Mouse (Mus musculus) myocyte (in vitro differentiated cells): ENCODE data around the gene Prrg2. TPM values are rescaled to one million over a fixed set of nuclear protein-coding genes. Genes with fewer than 3 reads are reported as not detected.
A peak's percentile ranks its signal among the peaks of the same experiment; 100 is the strongest.

ENCODE experiments used
- H3K27me3 ChIP-seq: one replicate; pipeline ENCODE4 v1.6.1; 2011; ENCODE audit not compliant: control insufficient read depth, insufficient read depth, insufficient read length
- H3K36me3 ChIP-seq: one replicate; pipeline ENCODE4 v1.6.1; 2011; ENCODE audit not compliant: control insufficient read depth, insufficient read depth
- H3K4me2 ChIP-seq: one replicate; pipeline ENCODE4 v1.6.1; 2011; ENCODE audit warnings: low read depth, control low read depth
- H3K4me3 ChIP-seq: one replicate; pipeline ENCODE4 v1.5.1; 2011; ENCODE audit warnings: mild to moderate bottlenecking, control low read depth, moderate library complexity
- H3K79me2 ChIP-seq: one replicate; pipeline ENCODE4 v1.6.1; 2011; ENCODE audit not compliant: control insufficient read depth, insufficient read depth
- H3ac ChIP-seq: one replicate; pipeline ENCODE4 v1.6.1; 2011; ENCODE audit not compliant: control insufficient read depth, insufficient read length
- CEBPB ChIP-seq: IDR thresholded peaks from 2 replicates; pipeline ENCODE4 v1.6.1; 2011; ENCODE audit warnings: mild to moderate bottlenecking, moderate library complexity; ENCODE audit not compliant: poor library complexity, insufficient read depth, severe bottlenecking
- E2F4 ChIP-seq: IDR thresholded peaks from one replicate; pipeline ENCODE4 v1.6.1; 2011; ENCODE audit warnings: mild to moderate bottlenecking, control low read depth, moderate library complexity; ENCODE audit not compliant: insufficient read depth
- MAX ChIP-seq: IDR thresholded peaks from one replicate; pipeline ENCODE4 v1.6.1; 2011; ENCODE audit warnings: low read depth, mild to moderate bottlenecking, control low read depth
- MYOD1 ChIP-seq, 3 experiments: IDR thresholded peaks; one replicate each; pipeline ENCODE4 v1.6.1; 2011; ENCODE audit warnings: control low read depth in 2 of 3, low read depth in 2 of 3, mild to moderate bottlenecking in 2 of 3, moderate library complexity in 1 of 3; ENCODE audit not compliant: insufficient read length in 2 of 3, control insufficient read depth in 1 of 3
- MYOG ChIP-seq, 3 experiments: IDR thresholded peaks; one replicate each; pipeline ENCODE4 v1.6.1; 2011; ENCODE audit warnings: control low read depth in 2 of 3, low read depth in 2 of 3, mild to moderate bottlenecking in 2 of 3; ENCODE audit not compliant: insufficient read length in 2 of 3, control insufficient read depth in 1 of 3, insufficient read depth in 1 of 3
- POLR2A ChIP-seq: IDR thresholded peaks from one replicate; pipeline ENCODE4 v1.6.1; 2011; ENCODE audit warnings: low read depth, mild to moderate bottlenecking, control low read depth, moderate library complexity; ENCODE audit not compliant: insufficient read length
- POLR2AphosphoS2 ChIP-seq: IDR thresholded peaks from one replicate; pipeline ENCODE4 v1.6.1; 2011; ENCODE audit warnings: low read depth, control low read depth; ENCODE audit not compliant: insufficient read length
- REST ChIP-seq: IDR thresholded peaks from one replicate; pipeline ENCODE4 v1.6.1; 2011; ENCODE audit warnings: mild to moderate bottlenecking, control low read depth, moderate library complexity; ENCODE audit not compliant: insufficient read depth, insufficient read length
- SRF ChIP-seq: IDR thresholded peaks from one replicate; pipeline ENCODE4 v1.6.1; 2011; ENCODE audit warnings: low read depth; ENCODE audit not compliant: control insufficient read depth, insufficient read length
- TCF12 ChIP-seq: IDR thresholded peaks from one replicate; pipeline ENCODE4 v1.6.1; 2011; ENCODE audit warnings: mild to moderate bottlenecking, control low read depth; ENCODE audit not compliant: poor library complexity, insufficient read depth, severe bottlenecking
- TCF3 ChIP-seq: IDR thresholded peaks from one replicate; pipeline ENCODE4 v1.6.1; 2011; ENCODE audit warnings: low read depth, control low read depth; ENCODE audit not compliant: insufficient read length
- USF1 ChIP-seq: IDR thresholded peaks from one replicate; pipeline ENCODE4 v1.6.1; 2011; ENCODE audit warnings: low read depth, mild to moderate bottlenecking, control low read depth, moderate library complexity
- polyA plus RNA-seq: library from polyadenylated mRNA; unstranded; fragments of >200 nt; fragmentation: generic; extraction: Trizol; gene quantifications from one replicate; pipeline ENCODE4 v1.2.1, GENCODE M21; 2012; ENCODE audit warnings: missing spikeins

Gene Prrg2
- polyA plus RNA-seq, 1 experiment, result 12.9 TPM

- Histone ChIP-seq H3K36me3 (peaks cover 9% of the 10 kb centered on the region), H3K4me2 (no peak overlapping the region)
Measured at GRCm38 (mm10) chr7:45048001-45048890, 14.2 kb downstream of the Prrg2 start.

GRCm38 (mm10) chr7:45047491-45047890 lies 15.0 kb downstream of the Prrg2 start:
- no peak overlapping the region for H3K4me2 ChIP-seq
- peaks cover 13% of the 10 kb centered on the region for H3K79me2 ChIP-seq
- H3K4me3 ChIP-seq, result no peak overlapping the region
- peaks cover 9% of the 10 kb centered on the region for H3K36me3 ChIP-seq
- no peaks in the 10 kb centered on the region for H3K27me3 ChIP-seq
- TF ChIP-seq USF1 (no peak), REST (no peak), E2F4 (no peak), MAX (no peak), MYOD1 (IDR thresholded peaks at IDR 0.05; ENCODE audit: control insufficient read depth in 1 of 3, insufficient read length in 2 of 3, low read depth in 2 of 3) (no peak)
- H3ac ChIP-seq, result no peak overlapping the region

More at GRCm38 (mm10) chr7:45048001-45048890, 14.2 kb downstream of the Prrg2 start:
- no peak overlapping the region for H3ac ChIP-seq
- no peaks in the 10 kb centered on the region for H3K27me3 ChIP-seq
- H3K79me2 ChIP-seq, result peaks cover 13% of the 10 kb centered on the region
- TF ChIP-seq TCF12, result no peak
- TF ChIP-seq SRF, result no peak
- no peak for TF ChIP-seq POLR2AphosphoS2
- TF ChIP-seq MYOD1 (IDR thresholded peaks at IDR 0.05; ENCODE audit: control insufficient read depth in 1 of 3, insufficient read length in 2 of 3, low read depth in 2 of 3), result no peak
- no peak for TF ChIP-seq POLR2A
- TF ChIP-seq TCF3, result no peak
- TF ChIP-seq CEBPB, result no peak
- TF ChIP-seq USF1, result no peak
- TF ChIP-seq E2F4, result no peak
- no peak for TF ChIP-seq REST
- TF ChIP-seq MYOG (IDR thresholded peaks at IDR 0.05; ENCODE audit: control insufficient read depth in 1 of 3, insufficient read depth in 1 of 3, insufficient read length in 2 of 3, low read depth in 2 of 3), result no peak
- no peak for TF ChIP-seq MAX
- H3K4me3 ChIP-seq, result no peak overlapping the region

GRCm38 (mm10) chr7:45046853-45047350 lies 15.6 kb downstream of the Prrg2 start:
- no peak overlapping the region for H3K4me3 ChIP-seq
- no peak overlapping the region for H3ac ChIP-seq
- peaks cover 9% of the 10 kb centered on the region for H3K79me2 ChIP-seq
- no peak overlapping the region for H3K4me2 ChIP-seq
- H3K36me3 ChIP-seq, result peaks cover 9% of the 10 kb centered on the region
- TF ChIP-seq POLR2A (no peak), CEBPB (no peak), TCF3 (no peak), POLR2AphosphoS2 (no peak)
- H3K27me3 ChIP-seq, result no peaks in the 10 kb centered on the region

GRCm38 (mm10) chr7:45045741-45046140 lies 16.7 kb downstream of the Prrg2 start:
- no peak overlapping the region for H3K4me2 ChIP-seq
- H3K36me3 ChIP-seq, result peaks cover 14% of the 10 kb centered on the region
- no peak overlapping the region for H3K4me3 ChIP-seq
- no peaks in the 10 kb centered on the region for H3K27me3 ChIP-seq
- H3K79me2 ChIP-seq, result no peaks in the 10 kb centered on the region
- no peak overlapping the region for H3ac ChIP-seq
- TF ChIP-seq MAX (no peak), POLR2A (no peak)

GRCm38 (mm10) chr7:45043307-45043706 lies 19.2 kb downstream of the Prrg2 start:
- Histone ChIP-seq H3K4me3 (no peak overlapping the region), H3K79me2 (peaks cover 4% of the 10 kb centered on the region), H3K36me3 (peaks cover 14% of the 10 kb centered on the region), H3K27me3 (no peaks in the 10 kb centered on the region), H3K4me2 (no peak overlapping the region), H3ac (no peak overlapping the region)
- no peak for TF ChIP-seq TCF12
- no peak for TF ChIP-seq POLR2AphosphoS2
- no peak for TF ChIP-seq POLR2A

GRCm38 (mm10) chr7:45040851-45041250 lies 21.6 kb downstream of the Prrg2 start:
- Histone ChIP-seq H3K27me3 (no peaks in the 10 kb centered on the region), H3K36me3 (peaks cover 23% of the 10 kb centered on the region), H3K79me2 (peaks cover 4% of the 10 kb centered on the region), H3ac (no peak overlapping the region), H3K4me3 (no peak overlapping the region), H3K4me2 (no peak overlapping the region)
- TF ChIP-seq TCF12, result no peak
- TF ChIP-seq MYOG (IDR thresholded peaks at IDR 0.05; ENCODE audit: control insufficient read depth in 1 of 3, insufficient read depth in 1 of 3, insufficient read length in 2 of 3, low read depth in 2 of 3), result peak in 1 of 3 experiments; percentile 72
- TF ChIP-seq MAX, result no peak
- no peak for TF ChIP-seq TCF3
- TF ChIP-seq POLR2AphosphoS2, result no peak
- TF ChIP-seq REST, result no peak
- peak in 1 of 3 experiments; percentile 32 for TF ChIP-seq MYOD1 (IDR thresholded peaks at IDR 0.05; ENCODE audit: control insufficient read depth in 1 of 3, insufficient read length in 2 of 3, low read depth in 2 of 3)
- no peak for TF ChIP-seq CEBPB
- no peak for TF ChIP-seq USF1
- no peak for TF ChIP-seq POLR2A
- TF ChIP-seq SRF, result no peak
- no peak for TF ChIP-seq E2F4
